Mouse (Mus musculus) liver, adult 2 months (tissue): Measurements from ENCODE around the gene Acad9. TPM values are rescaled to one million over a fixed set of nuclear protein-coding genes. Genes with fewer than 3 reads are reported as not detected.

Experiments used
- DNase-seq: peaks from one replicate; pipeline ENCODE4 v3.0.0-alpha.2; 2011; ENCODE audit warnings: low read depth, low spot score; ENCODE audit errors: extremely low read depth
- H3K27ac ChIP-seq: fragments of 200-500 bp; replicated peaks from 2 replicates; pipeline ENCODE4 v1.5.1; 2012; ENCODE audit warnings: low read depth, mild to moderate bottlenecking, control low read depth, inconsistent platforms, low read length; ENCODE audit not compliant: insufficient read depth
- H3K27me3 ChIP-seq: fragments of 200-500 bp; 2 replicates; pipeline ENCODE4 v1.6.1; 2012; ENCODE audit warnings: mild to moderate bottlenecking, moderate library complexity, low read length, inconsistent platforms; ENCODE audit not compliant: control insufficient read depth, insufficient read depth
- H3K36me3 ChIP-seq: fragments of 200-500 bp; 2 replicates; pipeline ENCODE4 v1.6.1; 2012; ENCODE audit warnings: low read length, inconsistent platforms; ENCODE audit not compliant: control insufficient read depth, insufficient read depth
- H3K4me1 ChIP-seq: fragments of 200-500 bp; 2 replicates; pipeline ENCODE4 v1.6.1; 2011; ENCODE audit warnings: low read length; ENCODE audit not compliant: control insufficient read depth, insufficient read depth
- H3K4me3 ChIP-seq: fragments of 200-500 bp; 2 replicates; pipeline ENCODE4 v1.5.1; 2011; ENCODE audit warnings: low read depth, mild to moderate bottlenecking, control low read depth, low read length, moderate library complexity; ENCODE audit not compliant: insufficient read depth
- H3K79me2 ChIP-seq: fragments of 200-500 bp; 2 replicates; pipeline ENCODE4 v1.6.1; 2012; ENCODE audit warnings: inconsistent platforms, mild to moderate bottlenecking, low read length, moderate library complexity; ENCODE audit not compliant: control insufficient read depth, insufficient read depth
- H3K9ac ChIP-seq: fragments of 200-500 bp; 2 replicates; pipeline ENCODE4 v1.6.1; 2012; ENCODE audit warnings: low read depth, mild to moderate bottlenecking, control low read depth, inconsistent platforms, low read length
- CTCF ChIP-seq: fragments of 200-500 bp; IDR thresholded peaks from 2 replicates; pipeline ENCODE4 v1.5.1; 2011; ENCODE audit warnings: low read depth, low read length, control low read depth
- POLR2A ChIP-seq: fragments of 200-500 bp; IDR thresholded peaks from 2 replicates; pipeline ENCODE4 v1.6.1; 2011; ENCODE audit warnings: low read length, control low read depth; ENCODE audit not compliant: insufficient read depth; ENCODE audit errors: extremely low read depth
- WGBS: fragments of 180-500 bp; shearing (Covaris S2); methylation state at CpG from one replicate; pipeline ENCODE4 v1.1.7; 2018; 5-methylcytosine and 5-hydroxymethylcytosine counted together
- polyA plus RNA-seq: library from polyadenylated mRNA; depleted of rRNA; stranded (reverse); fragments of >200 nt; gene quantifications from 2 replicates; pipeline ENCODE4 v1.2.3, GENCODE M21; 2012
- total RNA-seq: library from RNA; depleted of rRNA; stranded (reverse); fragments of >200 nt; gene quantifications from 2 replicates; pipeline ENCODE4 v1.2.3, GENCODE M21; 2014

Gene Acad9
- total and polyA plus RNA-seq, 2 experiments = 18.8 to 47.8 TPM

DNA sequence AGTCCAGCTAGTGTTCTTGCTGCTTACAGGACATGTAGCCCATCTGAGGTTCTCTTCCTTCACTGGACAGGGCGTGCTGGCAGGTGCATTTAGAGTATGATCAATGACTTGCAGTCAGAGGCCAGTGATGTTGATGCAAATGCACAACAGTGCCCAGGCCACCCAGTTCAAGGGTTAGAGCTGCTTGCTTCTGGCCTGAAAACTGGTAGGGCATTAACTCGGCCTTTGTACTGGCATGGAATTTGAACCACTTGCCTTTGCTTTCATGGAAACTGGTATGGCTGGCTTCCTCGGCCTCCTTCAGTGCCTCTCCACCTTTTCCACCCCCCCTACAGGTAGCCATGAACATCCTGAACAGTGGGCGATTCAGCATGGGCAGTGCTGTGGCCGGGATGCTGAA is 14.1 kb downstream of the Acad9 start:
- no peak overlapping the region for H3K4me3 ChIP-seq
- H3K36me3 ChIP-seq = peaks cover 62% of the 10 kb centered on the region
- H3K27me3 ChIP-seq = no peaks in the 10 kb centered on the region
- no peak for TF ChIP-seq POLR2A
- TF ChIP-seq CTCF = no peak
- peak; percentile 97 for DNase-seq
- H3K27ac ChIP-seq = peak overlapping the region; percentile 26
- no peak overlapping the region for H3K9ac ChIP-seq
- no peaks in the 10 kb centered on the region for H3K4me1 ChIP-seq
- WGBS = 73% methylated on average over 5 of the region's 5 CpGs
- H3K79me2 ChIP-seq = no peaks in the 10 kb centered on the region

DNA sequence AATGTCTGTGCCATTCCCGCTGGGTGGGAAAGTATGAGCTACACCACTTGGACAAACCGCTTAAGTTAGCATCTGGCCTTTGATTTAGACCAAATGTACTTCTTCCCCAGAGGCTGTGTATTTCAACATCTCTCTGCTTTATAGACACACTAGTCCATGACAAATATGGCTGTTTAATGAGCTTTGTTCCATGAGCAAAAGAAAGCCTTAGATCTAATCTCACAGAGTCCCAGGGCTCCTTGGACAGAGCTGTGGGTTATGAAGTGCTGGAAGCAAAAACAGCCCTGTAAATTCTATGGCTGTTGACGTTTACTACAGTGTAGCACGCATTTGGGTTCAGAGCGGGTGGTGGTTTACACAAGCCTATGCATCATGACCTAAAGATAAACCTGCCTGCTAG is 15.0 kb downstream of the Acad9 start:
- 93% methylated on average over 5 of the region's 5 CpGs for WGBS
- Histone ChIP-seq H3K9ac (no peak overlapping the region), H3K79me2 (no peaks in the 10 kb centered on the region), H3K4me3 (no peak overlapping the region), H3K4me1 (no peaks in the 10 kb centered on the region), H3K36me3 (peaks cover 57% of the 10 kb centered on the region), H3K27me3 (no peaks in the 10 kb centered on the region), H3K27ac (no peak overlapping the region)
- no peak for DNase-seq
- TF ChIP-seq CTCF (no peak), POLR2A (no peak)

DNA sequence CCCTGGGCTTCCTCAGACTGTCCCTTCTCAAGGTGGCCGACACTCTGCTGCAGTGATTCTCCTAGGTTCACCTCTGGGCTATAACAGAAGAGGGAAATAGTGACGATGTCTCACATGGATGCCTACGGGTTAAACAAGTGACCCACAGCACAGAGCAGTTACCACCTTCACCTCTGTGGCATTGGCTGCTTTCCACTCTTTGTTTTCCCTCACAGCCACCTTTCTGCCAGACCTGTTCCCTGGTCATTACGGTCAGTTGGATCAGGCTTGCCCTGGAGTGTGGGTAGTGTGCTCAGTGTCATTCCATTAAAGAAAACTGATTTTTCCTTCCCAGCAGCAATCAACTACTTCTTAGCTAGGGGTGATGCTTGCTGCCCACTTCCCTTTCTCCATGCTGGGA is 17.1 kb downstream of the Acad9 start:
- H3K36me3 ChIP-seq = peaks cover 47% of the 10 kb centered on the region
- peak; percentile 56 for DNase-seq

DNA sequence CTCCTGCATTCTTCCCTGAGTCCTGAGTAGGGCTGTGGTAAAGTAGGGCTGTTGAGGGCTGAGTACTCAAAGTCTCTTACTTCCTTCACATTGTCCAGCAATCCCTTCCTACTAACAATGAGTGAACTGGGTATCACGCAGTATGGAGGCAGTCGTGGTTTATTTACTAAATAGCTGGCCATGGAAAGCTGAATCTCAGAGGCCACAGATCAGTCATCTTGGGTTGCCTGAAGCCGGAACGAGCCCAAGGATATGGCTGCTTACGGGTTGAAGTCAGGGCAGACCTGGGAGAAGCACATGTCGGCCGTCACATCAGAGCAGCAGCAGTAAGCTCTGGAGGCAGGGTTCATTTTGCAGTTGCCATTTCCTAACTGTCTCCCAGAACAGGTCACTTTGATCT is 17.6 kb downstream of the Acad9 start:
- no peak overlapping the region for H3K9ac ChIP-seq
- no peaks in the 10 kb centered on the region for H3K4me1 ChIP-seq
- no peak overlapping the region for H3K4me3 ChIP-seq
- WGBS = 95% methylated on average over 7 of the region's 7 CpGs
- DNase-seq = no peak
- H3K79me2 ChIP-seq = no peaks in the 10 kb centered on the region
- H3K27ac ChIP-seq = no peak overlapping the region
- TF ChIP-seq CTCF (no peak), POLR2A (no peak)
- peaks cover 46% of the 10 kb centered on the region for H3K36me3 ChIP-seq
- no peaks in the 10 kb centered on the region for H3K27me3 ChIP-seq

More for the DNA sequence above, 17.1 kb downstream of the Acad9 start:
- WGBS = 90% methylated on average over 4 of the region's 4 CpGs
- Histone ChIP-seq H3K27me3 (no peaks in the 10 kb centered on the region), H3K27ac (no peak overlapping the region), H3K79me2 (no peaks in the 10 kb centered on the region), H3K9ac (no peak overlapping the region), H3K4me3 (no peak overlapping the region), H3K4me1 (no peaks in the 10 kb centered on the region)
- TF ChIP-seq CTCF (no peak), POLR2A (no peak)

DNA sequence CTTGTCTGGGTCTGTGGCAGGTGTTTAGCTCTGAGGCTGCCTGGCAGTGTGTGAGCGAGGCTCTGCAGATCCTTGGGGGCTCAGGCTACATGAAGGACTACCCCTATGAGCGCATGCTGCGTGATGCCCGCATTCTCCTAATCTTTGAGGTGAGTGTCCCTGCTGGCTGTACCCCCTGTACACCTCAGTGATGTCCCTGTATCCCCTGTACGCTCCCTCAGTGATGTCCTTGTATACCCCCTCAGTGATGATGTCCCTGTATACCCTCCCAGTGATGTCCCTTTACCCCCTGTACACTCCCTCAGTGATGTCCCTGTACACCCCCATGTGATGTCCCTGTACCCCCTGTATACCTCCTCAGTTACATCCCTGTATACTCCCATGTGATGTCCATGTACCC is 19.6 kb downstream of the Acad9 start:
- H3K36me3 ChIP-seq = peaks cover 56% of the 10 kb centered on the region
- DNase-seq = no peak
- no peak overlapping the region for H3K4me3 ChIP-seq
- H3K9ac ChIP-seq = no peak overlapping the region
- WGBS = 97% methylated on average over 5 of the region's 5 CpGs
- no peak for TF ChIP-seq POLR2A
- TF ChIP-seq CTCF = no peak
- H3K79me2 ChIP-seq = no peaks in the 10 kb centered on the region
- no peaks in the 10 kb centered on the region for H3K27me3 ChIP-seq
- no peak overlapping the region for H3K27ac ChIP-seq
- H3K4me1 ChIP-seq = no peaks in the 10 kb centered on the region

DNA sequence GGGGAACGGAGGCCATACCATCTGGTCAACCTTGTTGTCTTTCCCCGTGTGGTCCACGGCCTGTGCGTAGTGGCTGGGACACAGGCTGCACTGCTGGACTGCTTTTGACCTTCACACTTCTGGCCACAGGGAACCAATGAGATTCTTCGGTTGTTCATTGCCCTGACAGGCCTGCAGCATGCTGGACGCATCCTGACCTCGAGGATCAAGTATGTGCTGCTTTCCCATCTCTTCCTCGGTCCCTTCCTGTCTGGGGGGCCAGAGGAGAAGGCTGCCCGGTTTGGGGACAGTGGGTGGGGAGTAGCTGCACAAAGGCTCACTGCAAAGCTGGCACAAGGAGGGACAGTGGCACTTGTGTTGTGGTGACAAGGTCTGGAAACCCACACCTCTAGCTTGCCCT is 21.8 kb downstream of the Acad9 start:
- no peak overlapping the region for H3K4me3 ChIP-seq
- peaks cover 52% of the 10 kb centered on the region for H3K36me3 ChIP-seq
- 93% methylated on average over 9 of the region's 9 CpGs for WGBS
- TF ChIP-seq POLR2A = no peak
- TF ChIP-seq CTCF = no peak
- no peaks in the 10 kb centered on the region for H3K79me2 ChIP-seq
- no peak overlapping the region for H3K9ac ChIP-seq
- no peak overlapping the region for H3K27ac ChIP-seq
- no peaks in the 10 kb centered on the region for H3K4me1 ChIP-seq
- no peaks in the 10 kb centered on the region for H3K27me3 ChIP-seq
- DNase-seq = no peak
